Mouse (Mus musculus): ENCODE results near the gene Tmem164. TPM values are rescaled to one million over a fixed set of nuclear protein-coding genes. Genes with fewer than 3 reads are reported as not detected.

Gene Tmem164
- polyA plus RNA-seq, 1 experiment from 2014 or later = 79.2 TPM

DNA sequence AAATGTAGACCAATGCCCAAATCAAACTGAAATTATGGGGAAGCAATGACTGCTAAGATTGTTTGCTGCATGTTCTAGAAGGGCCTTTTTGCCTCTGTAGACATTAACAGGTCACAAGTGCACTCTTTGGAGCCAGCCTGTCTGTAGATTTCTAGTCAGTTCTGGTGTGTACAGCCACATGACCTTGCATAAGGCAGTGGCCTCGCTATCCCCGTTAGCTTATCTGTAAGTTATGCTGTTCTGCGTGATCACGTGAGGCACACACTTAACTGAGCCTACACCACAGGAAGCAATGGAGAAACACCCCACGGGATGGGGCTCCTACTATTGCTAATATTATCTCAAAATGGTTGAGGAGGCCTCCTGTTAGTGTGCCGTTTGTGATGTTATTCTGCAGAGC is 97.4 kb downstream of the Tmem164 start:
- Histone ChIP-seq H3K9me3 (replicated peaks) (no peaks in the 10 kb centered on the region), H3K36me3 (peaks cover 42% of the 10 kb centered on the region), H3K4me1 (no peaks in the 10 kb centered on the region), H3K4me3 (no peak overlapping the region), H3K27ac (no peak overlapping the region), H3K27me3 (ENCODE audit: low read depth, poor library complexity, severe bottlenecking) (peaks cover 81% of the 10 kb centered on the region)
- WGBS = 91% methylated on average over 6 of the region's 6 CpGs
- DNase-seq (ENCODE audit: low spot score) = no peak

- 92% methylated on average over 10 of the region's 10 CpGs for WGBS
- Histone ChIP-seq H3K27me3 (ENCODE audit: low read depth, poor library complexity, severe bottlenecking) (peaks cover 72% of the 10 kb centered on the region), H3K9me3 (replicated peaks) (no peaks in the 10 kb centered on the region), H3K4me3 (no peak overlapping the region), H3K4me1 (no peaks in the 10 kb centered on the region), H3K27ac (no peak overlapping the region), H3K36me3 (peaks cover 31% of the 10 kb centered on the region)
- DNase-seq (ENCODE audit: low spot score) = no peak
Measured at GRCm38 (mm10) chrX:142786160-142787052, 105.2 kb downstream of the Tmem164 start.

DNA sequence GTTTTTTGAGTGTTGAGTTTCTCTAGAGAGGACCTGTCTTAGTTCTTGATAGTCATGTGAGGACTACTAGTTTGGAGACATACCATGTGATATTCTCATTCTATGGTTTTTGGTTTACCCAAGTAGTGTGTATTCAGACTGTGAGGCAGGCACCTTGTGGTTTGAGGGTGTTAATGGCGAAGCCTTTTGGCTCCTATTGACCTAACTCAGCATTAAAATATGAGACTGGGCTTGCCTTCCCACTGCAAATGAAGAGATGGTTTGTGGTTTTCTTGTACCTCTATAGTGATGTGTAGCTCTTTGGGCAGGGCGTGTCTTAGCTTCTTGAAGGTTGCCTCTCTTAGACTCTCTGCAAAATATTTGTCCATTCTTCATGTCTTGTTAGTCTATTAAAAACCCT is 111.0 kb downstream of the Tmem164 start:
- Histone ChIP-seq H3K27me3 (ENCODE audit: low read depth, poor library complexity, severe bottlenecking) (peaks cover 90% of the 10 kb centered on the region), H3K4me1 (no peaks in the 10 kb centered on the region), H3K27ac (no peak overlapping the region), H3K36me3 (peaks cover 17% of the 10 kb centered on the region), H3K9me3 (replicated peaks) (no peaks in the 10 kb centered on the region), H3K4me3 (no peak overlapping the region)
- no peak for DNase-seq (ENCODE audit: low spot score)
- WGBS = 86% methylated on average over 2 of the region's 2 CpGs

DNA sequence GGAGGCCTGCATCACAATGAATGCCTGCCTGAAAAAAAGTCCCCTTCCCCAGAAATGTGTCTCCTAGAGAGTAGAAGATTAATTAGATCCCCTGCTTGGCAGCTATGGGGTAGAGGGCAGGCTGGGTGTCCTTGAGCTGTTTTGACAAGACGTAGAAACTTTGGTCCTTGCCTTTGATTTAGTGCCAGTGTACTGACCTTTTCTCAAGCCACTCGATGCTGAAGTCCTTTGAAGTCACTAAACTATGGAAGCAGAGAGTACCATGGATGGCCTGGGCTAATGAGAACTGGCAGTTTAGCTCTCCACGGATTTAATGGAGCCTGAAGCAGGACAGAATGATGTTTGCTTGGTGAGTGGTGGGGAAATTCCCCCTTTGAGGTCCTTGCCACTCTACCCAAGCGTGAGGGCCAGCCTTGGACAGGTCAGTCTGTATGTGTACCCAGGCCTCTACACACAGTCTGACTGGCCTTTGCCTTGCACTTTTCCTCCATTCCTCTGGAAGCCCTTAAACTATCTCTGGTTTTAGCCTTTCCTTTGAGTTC is 112.9 kb downstream of the Tmem164 start:
- Histone ChIP-seq H3K27me3 (ENCODE audit: low read depth, poor library complexity, severe bottlenecking) (peaks cover 86% of the 10 kb centered on the region), H3K4me3 (no peak overlapping the region), H3K4me1 (no peaks in the 10 kb centered on the region), H3K36me3 (peaks cover 25% of the 10 kb centered on the region), H3K27ac (no peak overlapping the region), H3K9me3 (replicated peaks) (no peaks in the 10 kb centered on the region)
- no peak for DNase-seq (ENCODE audit: low spot score)
- 34% methylated on average over 4 of the region's 4 CpGs for WGBS

DNA sequence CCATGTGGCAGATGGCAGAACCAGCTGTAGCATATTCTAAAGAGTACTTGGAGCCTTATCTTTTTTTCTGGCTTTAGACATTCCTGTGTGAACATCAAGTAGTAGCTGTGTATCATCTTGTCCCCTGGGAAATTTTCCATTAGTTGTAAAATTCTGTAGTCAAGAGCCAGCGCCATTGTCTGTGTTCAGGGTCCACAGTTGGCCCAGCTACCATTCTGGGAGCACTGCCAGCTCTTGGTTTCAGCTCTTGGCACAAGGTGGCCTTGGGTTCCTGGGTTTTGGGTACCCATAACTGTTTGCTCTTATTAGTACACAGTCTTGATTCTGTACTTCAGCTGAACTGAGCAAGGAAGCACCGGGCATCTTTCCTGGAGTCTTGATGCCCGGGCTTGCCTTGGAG is 123.4 kb downstream of the Tmem164 start:
- no peak overlapping the region for H3K4me3 ChIP-seq
- 93% methylated on average over 3 of the region's 3 CpGs for WGBS
- peaks cover 62% of the 10 kb centered on the region for H3K27me3 ChIP-seq (ENCODE audit: low read depth, poor library complexity, severe bottlenecking)
- DNase-seq (ENCODE audit: low spot score) = no peak
- H3K4me1 ChIP-seq = no peaks in the 10 kb centered on the region
- H3K27ac ChIP-seq = no peak overlapping the region
- H3K36me3 ChIP-seq = peaks cover 22% of the 10 kb centered on the region
- no peaks in the 10 kb centered on the region for H3K9me3 ChIP-seq (replicated peaks)

DNA sequence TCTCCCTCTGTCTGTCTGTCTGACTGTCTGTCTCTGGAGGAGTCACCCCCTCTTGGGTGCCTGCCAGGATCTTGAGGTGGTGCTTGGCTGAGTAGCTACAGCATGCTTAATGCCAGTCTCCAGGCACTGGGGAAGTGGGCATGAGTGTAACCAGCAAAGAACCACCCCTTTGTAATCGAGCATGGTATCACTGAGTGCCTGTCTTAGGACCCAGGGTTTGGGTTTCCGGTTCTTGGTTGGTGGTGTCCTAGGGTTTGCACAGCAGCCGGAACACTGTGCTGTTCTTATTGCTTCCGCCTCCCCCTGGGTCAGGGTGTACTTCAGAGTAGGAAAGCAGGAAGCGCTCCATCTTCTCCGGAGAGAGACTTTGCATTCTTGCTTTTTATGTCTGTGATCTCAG is 124.9 kb downstream of the Tmem164 start:
- no peak overlapping the region for H3K4me3 ChIP-seq
- peaks cover 21% of the 10 kb centered on the region for H3K36me3 ChIP-seq
- no peaks in the 10 kb centered on the region for H3K9me3 ChIP-seq (replicated peaks)
- no peak for DNase-seq (ENCODE audit: low spot score)
- peaks cover 63% of the 10 kb centered on the region for H3K27me3 ChIP-seq (ENCODE audit: low read depth, poor library complexity, severe bottlenecking)
- 88% methylated on average over 6 of the region's 6 CpGs for WGBS
- no peak overlapping the region for H3K27ac ChIP-seq
- H3K4me1 ChIP-seq = no peaks in the 10 kb centered on the region

GRCm38 (mm10) chrX:142806620-142807061 is 125.4 kb downstream of the Tmem164 start:
- Histone ChIP-seq H3K27me3 (ENCODE audit: low read depth, poor library complexity, severe bottlenecking) (peaks cover 61% of the 10 kb centered on the region), H3K4me3 (no peak overlapping the region), H3K36me3 (peaks cover 21% of the 10 kb centered on the region), H3K9me3 (replicated peaks) (no peaks in the 10 kb centered on the region), H3K27ac (no peak overlapping the region), H3K4me1 (no peaks in the 10 kb centered on the region)
- no peak for DNase-seq (ENCODE audit: low spot score)
- 45% methylated on average over 10 of the region's 10 CpGs for WGBS

GRCm38 (mm10) chrX:142808411-142808810 is 127.2 kb downstream of the Tmem164 start:
- Histone ChIP-seq H3K9me3 (replicated peaks) (no peaks in the 10 kb centered on the region), H3K36me3 (peaks cover 21% of the 10 kb centered on the region), H3K27me3 (ENCODE audit: low read depth, poor library complexity, severe bottlenecking) (peaks cover 62% of the 10 kb centered on the region), H3K27ac (no peak overlapping the region), H3K4me3 (no peak overlapping the region), H3K4me1 (no peaks in the 10 kb centered on the region)
- DNase-seq (ENCODE audit: low spot score) = no peak
- 50% methylated on average over 9 of the region's 9 CpGs for WGBS

- peaks cover 50% of the 10 kb centered on the region for H3K27me3 ChIP-seq (ENCODE audit: low read depth, poor library complexity, severe bottlenecking)
- H3K36me3 ChIP-seq = peaks cover 6% of the 10 kb centered on the region
- WGBS = 27% methylated on average over 6 of the region's 6 CpGs
- peaks cover 14% of the 10 kb centered on the region for H3K4me1 ChIP-seq
- H3K9me3 ChIP-seq (replicated peaks) = no peaks in the 10 kb centered on the region
- peak; percentile 47 for DNase-seq (ENCODE audit: low spot score)
- no peak overlapping the region for H3K4me3 ChIP-seq
- H3K27ac ChIP-seq = no peak overlapping the region
Measured at GRCm38 (mm10) chrX:142813146-142813545, 131.9 kb downstream of the Tmem164 start.

- no peaks in the 10 kb centered on the region for H3K9me3 ChIP-seq (replicated peaks)
- peak; percentile 56 for DNase-seq (ENCODE audit: low spot score)
- H3K27ac ChIP-seq = no peak overlapping the region
- WGBS = 37% methylated on average over 10 of the region's 10 CpGs
- H3K27me3 ChIP-seq (ENCODE audit: low read depth, poor library complexity, severe bottlenecking) = peaks cover 71% of the 10 kb centered on the region
- H3K36me3 ChIP-seq = no peaks in the 10 kb centered on the region
- H3K4me1 ChIP-seq = peaks cover 29% of the 10 kb centered on the region
- H3K4me3 ChIP-seq = no peak overlapping the region
Measured at GRCm38 (mm10) chrX:142818057-142818682, 137.0 kb downstream of the Tmem164 start.

DNA sequence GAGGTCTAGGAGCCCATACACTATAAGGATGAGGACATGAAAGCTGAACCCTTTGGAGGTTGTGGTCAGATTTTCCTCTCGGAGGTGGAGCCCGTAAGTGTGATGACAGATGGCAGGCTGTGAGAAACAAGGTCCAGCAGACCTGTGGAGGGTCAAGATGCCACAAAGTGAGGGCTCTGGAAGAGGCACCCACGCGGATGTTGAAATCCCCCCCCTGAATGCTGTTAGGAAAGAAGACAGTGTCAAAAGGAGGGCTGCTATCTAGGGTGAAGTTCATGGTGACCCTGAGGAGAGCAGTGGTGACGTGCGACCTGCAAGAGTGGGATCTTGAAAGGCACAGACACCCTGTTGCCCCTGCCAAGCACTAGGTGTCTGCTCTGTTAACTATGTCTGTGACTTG is 140.0 kb downstream of the Tmem164 start:
- Histone ChIP-seq H3K4me1 (peaks cover 34% of the 10 kb centered on the region), H3K27ac (no peak overlapping the region), H3K27me3 (ENCODE audit: low read depth, poor library complexity, severe bottlenecking) (peaks cover 87% of the 10 kb centered on the region), H3K36me3 (no peaks in the 10 kb centered on the region), H3K4me3 (no peak overlapping the region), H3K9me3 (replicated peaks) (no peaks in the 10 kb centered on the region)
- DNase-seq (ENCODE audit: low spot score) = no peak
- WGBS = 58% methylated on average over 6 of the region's 6 CpGs

- H3K9me3 ChIP-seq (replicated peaks) = no peaks in the 10 kb centered on the region
- DNase-seq (ENCODE audit: low spot score) = no peak
- 38% methylated on average over 3 of the region's 3 CpGs for WGBS
- no peaks in the 10 kb centered on the region for H3K36me3 ChIP-seq
- no peak overlapping the region for H3K4me3 ChIP-seq
- no peak overlapping the region for H3K27ac ChIP-seq
- peaks cover 34% of the 10 kb centered on the region for H3K4me1 ChIP-seq
- peaks cover 87% of the 10 kb centered on the region for H3K27me3 ChIP-seq (ENCODE audit: low read depth, poor library complexity, severe bottlenecking)
Measured at GRCm38 (mm10) chrX:142821846-142822245, 140.6 kb downstream of the Tmem164 start.

DNA sequence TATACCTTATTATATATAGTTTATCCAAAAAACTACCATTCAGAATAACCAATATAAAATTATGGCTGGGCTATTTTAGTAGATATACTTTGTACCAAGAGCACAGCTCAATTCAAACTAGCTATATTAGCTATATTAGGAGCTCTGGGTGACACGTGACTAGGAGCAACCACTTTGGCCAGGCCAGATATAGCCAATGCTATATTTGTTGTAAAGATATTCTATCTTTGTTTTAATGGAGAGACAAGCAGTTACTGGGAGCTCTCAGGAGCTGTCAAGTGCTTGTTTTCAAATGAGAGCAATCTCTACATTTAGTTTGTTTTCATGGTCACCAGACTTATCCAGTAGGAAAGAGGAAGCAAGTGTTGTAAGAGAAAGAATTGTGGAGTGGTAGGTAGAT is 144.1 kb downstream of the Tmem164 start:
- Histone ChIP-seq H3K4me3 (no peak overlapping the region), H3K9me3 (replicated peaks) (no peaks in the 10 kb centered on the region), H3K4me1 (peaks cover 25% of the 10 kb centered on the region), H3K27me3 (ENCODE audit: low read depth, poor library complexity, severe bottlenecking) (peaks cover 89% of the 10 kb centered on the region), H3K27ac (no peak overlapping the region), H3K36me3 (no peaks in the 10 kb centered on the region)
- WGBS = 89% methylated on average over 1 of the region's 1 CpGs
- DNase-seq (ENCODE audit: low spot score) = no peak

Data from limb, embryonic 10.5 days (tissue).